Mouse (Mus musculus): Measurements from ENCODE around the gene Egf. TPM values are rescaled to one million over a fixed set of nuclear protein-coding genes. Genes with fewer than 3 reads are reported as not detected.
"Not testable (repeated sequence)": the region's sequence is repeated elsewhere in the genome, so short reads cannot be mapped to it uniquely, and the experiment has no call there.

Gene Egf
- 10 to 100 TPM; 21.0 to 24.7 TPM for total RNA-seq (2021)
- long read RNA-seq, experiment 1, full-length matches to known transcripts: 8 of 22 reads
- long read RNA-seq, experiment 1, partial matches to known transcripts: 5 of 22 reads
- long read RNA-seq, experiment 1, other reads (novel, unspliced or antisense): 9 of 22 reads
- long read RNA-seq, experiment 2, full-length matches to known transcripts: 7 of 16 reads
- long read RNA-seq, experiment 2, partial matches to known transcripts: 3 of 16 reads
- long read RNA-seq, experiment 2, other reads (novel, unspliced or antisense): 6 of 16 reads

DNA sequence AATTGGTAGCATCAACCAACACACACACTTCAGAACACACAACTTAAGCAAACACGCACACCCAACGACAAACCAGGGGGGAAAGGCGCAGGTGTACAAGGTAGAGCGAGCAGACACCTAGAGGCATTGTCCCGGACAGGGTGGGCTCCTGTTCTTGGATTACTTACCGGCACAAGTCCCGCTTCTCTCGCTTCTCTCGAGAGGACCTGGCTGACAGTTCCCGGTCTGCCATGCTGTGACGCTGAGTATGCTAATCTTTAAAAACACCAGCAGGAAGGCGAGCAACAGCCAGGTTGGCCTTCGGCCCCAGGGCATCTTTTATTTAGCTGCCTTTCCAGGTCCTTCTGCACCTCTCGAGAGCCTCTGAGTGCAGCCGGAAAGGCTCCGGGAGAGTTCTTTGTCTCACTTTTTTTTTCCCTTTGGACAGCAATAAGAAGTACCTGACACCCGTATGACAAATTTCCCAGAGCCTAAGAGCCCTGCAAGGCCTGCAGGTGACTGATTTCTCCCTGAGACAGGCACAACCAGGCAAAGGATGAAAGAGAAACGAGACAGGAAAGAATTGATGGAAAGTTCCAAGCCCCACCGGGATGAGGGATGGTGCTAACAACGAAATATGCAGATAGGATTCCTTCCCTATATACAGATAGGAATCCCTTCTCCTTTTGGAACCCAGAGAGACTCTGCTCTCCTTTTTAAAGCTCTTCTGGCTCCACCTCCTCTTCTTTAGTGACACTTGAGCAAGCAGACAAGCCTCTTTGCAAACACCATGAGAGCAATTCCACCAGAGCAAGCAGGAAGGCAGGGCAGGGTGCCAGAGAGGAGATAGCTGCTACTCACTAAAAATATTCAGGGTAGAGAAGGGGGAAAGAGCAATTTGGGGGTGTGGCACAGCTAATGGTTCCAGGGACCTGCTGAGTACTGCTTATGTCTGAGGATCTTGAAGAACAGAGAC is at the start of gene Egf:
TSS of gene Egf (minus strand) at position 667 of the 955 bp plus-strand sequence.
- peak; percentile 35 for DNase-seq
- intact Hi-C loops (cut with DNase I; ENCODE audit: low total_unique reads): no loop called here

DNA sequence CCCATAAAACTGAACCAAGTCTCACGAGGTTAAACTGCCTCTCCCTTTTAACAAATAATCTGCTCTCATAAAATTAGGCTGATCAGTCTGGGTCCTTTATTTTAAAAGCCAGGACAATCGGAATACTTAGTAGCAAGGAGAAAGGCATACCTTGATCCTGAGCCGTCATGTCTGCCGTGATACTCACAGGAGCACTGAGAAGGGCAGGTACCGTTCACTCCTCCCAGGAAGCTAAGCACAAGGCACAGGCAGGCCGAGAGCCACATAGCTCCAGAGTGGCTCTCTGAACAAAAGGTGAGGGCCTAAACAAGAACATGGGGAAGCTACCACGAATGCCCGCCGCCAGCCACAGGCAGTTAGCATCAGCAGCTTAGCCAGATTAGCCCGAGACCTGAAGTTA is 48.6 kb upstream of the Egf start, which contains the start of gene Lrit3:
TSS of gene Lrit3 (minus strand) at position 266 of the 400 bp plus-strand sequence.
- DNase-seq: no peak
- intact Hi-C loops (cut with DNase I; ENCODE audit: low total_unique reads): no loop called here

DNA sequence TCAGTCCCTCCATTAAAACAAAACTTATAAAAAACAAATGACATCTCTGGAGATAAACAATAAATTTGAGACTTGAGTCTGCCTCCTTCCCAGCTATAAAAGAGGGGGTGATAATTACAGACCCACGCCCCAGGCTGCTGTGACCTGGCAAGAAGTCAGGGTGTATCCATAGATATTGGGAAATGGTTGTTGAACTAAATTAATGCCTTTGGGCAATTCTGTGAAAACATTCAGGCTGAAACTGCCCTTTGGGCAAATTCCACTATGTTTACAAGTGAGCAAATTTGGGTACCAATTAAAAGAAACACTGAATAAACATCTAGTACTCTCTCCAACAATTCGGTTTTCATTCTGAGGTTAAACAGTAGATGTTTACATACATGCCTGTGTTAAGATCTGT is 43.9 kb upstream of the Egf start:
- intact Hi-C loops (cut with DNase I; ENCODE audit: low total_unique reads): no loop called here
- no peak for DNase-seq

DNA sequence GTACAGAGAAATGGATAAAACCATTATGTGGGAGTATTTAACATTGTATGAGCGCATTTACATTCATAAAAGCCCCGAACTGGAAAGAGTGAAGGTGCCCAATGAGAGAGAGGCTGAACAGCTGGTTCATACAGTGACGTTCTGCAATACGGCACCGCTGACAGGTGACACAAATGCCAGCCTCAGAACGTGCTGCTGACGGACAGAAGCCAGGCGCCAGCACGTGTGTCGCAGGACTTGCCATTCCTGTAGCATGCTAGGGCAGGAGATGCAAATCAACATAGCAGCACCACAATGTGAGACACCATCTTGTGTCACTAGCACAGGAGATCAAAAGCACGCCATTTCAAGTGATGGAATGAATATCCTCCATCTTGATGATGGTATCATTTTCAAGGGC is 43.4 kb upstream of the Egf start:
- intact Hi-C loops (cut with DNase I; ENCODE audit: low total_unique reads): no loop called here

DNA sequence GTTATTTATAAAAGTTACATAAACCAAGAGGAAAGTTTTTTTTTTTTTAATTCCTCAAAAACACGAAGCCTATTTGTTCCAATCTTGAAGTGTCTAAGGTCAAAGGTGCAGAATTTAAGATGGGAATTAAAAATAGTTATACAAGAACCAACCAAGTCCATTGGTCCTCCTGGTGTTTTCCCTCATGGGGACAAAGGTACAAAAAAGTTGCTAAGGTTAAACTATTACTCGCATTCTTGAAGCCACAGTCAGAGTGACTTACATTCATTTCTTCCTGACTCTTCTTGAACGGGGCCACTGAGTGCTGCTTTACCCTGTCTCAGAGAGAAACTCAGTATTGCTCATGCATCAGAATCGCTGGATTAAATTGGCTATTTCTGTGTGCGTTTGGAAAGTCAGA is 42.2 kb upstream of the Egf start:
- DNase-seq: no peak
- intact Hi-C loops (cut with DNase I; ENCODE audit: low total_unique reads): no loop called here

More for the DNA sequence above, 43.4 kb upstream of the Egf start:
- DNase-seq: no peak

DNA sequence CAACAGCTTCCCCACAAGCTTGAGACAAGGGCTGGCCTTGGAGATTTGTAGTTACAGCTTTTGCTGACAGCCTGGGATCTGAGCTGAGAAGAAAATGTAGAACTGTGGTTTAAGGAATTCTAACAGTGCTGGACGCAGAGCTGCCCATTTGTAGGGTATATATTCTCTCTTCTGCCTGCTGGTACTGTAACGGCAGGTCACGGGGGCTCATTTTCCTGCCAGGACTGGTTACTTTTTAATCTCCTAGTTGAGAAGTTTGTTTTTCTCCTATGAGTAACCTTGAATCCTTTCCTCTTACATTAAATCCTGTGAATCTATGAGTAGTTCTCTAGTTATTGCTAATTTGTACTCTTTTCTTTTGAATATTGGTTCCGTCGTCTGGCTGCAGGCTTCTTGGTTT is 38.7 kb upstream of the Egf start:
- intact Hi-C loops (cut with DNase I; ENCODE audit: low total_unique reads): no loop called here
- no peak for DNase-seq

DNA sequence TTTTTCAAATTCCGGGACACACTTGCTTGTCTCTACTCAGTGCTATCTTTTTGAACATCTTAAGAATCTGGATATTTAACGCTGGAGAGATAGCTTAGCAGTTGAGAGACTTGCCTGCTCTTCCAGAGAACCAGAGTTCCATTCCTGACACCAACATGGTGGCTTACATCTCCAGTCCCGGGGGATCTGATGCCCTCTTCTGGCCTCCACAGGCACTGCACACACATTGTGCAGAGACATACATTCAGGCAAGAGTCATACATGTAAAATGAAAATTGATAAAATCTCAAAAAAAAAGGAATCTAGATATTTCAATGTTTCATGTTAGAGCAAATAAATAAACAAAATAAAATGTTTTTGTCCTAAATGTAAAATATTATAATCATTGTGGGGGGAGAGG is 27.6 kb upstream of the Egf start:
- no peak for DNase-seq
- intact Hi-C loops (cut with DNase I; ENCODE audit: low total_unique reads): no loop called here

DNA sequence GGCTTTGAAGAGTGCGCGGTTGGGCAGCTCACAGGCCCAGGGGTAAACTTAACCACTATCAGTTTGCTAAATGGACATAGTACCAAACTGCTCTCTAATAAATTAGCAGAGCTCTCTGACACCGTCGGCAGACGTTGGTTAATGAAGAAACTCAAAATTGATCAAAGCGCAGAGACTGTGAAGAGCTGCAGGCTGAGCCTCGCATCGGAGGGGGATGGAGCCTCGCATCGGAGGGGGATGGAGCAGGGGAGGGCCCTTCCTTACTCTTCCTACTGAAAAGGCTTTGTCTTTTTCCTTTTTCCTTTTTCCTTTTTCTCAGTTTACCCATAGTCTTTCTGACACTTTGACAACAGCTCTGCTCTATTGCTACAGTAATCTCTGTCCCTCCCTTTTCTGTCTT is 26.3 kb upstream of the Egf start:
- intact Hi-C loops (cut with DNase I; ENCODE audit: low total_unique reads): no loop called here
- no peak for DNase-seq

DNA sequence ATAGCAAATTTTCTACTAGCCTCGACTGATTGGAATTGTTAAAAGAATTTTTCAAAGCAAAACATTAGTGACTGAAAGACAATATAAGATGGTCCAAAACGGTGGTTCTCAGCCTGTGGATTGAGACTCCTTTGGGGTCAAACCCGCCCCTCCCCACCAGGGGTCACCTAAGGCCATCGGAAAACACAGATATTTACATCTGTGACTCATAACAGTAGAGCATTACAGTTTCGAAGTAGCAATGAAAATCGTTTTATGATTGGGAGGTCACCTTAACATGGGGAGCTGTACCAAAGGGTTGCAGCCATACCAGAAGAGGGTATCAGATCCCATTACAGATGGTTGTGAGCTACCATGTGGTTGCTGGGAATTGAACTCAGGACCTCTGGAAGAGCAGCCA is 16.1 kb upstream of the Egf start:
- intact Hi-C loops (cut with DNase I; ENCODE audit: low total_unique reads): no loop called here
- DNase-seq: no peak

DNA sequence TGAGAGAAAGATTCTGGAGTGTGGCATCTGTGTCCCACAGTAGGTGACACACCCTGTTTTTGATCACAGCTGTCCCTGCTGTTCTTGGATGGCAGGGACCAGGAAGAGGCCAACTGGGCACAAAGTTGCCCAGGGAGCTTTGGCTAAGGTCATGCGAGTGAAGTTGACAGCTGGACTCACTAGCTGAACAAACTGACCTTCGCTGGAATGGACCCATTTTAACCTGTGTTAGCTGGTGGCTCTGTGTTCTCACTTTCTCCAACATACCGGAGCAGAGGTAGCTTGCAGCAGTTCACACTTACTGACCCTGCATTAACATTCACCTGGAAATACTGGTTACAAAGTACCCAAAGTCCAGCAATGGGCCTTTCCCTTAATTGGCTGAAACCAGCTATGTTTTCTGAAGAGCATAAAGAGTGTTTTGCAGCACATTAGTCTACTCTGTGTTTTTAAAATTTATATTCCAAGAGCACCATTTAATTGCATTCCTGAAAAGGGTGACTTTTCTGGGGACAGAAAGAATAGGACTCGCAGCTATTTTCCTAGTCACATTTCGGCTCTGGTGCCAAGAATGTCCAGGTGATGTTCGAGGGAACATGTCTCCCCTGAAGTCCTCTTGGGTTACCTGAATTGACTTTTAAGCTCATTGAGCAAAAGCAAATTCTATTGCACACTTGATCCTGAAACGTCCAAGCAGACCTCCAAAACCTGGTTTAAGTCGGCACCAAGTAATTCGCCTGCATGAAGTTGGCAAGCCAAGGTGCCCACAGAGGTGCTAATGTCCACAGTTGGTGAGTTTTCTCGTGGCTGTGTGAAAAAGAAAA is 12.1 kb upstream of the Egf start:
- intact Hi-C loops (cut with DNase I; ENCODE audit: low total_unique reads): no loop called here
- DNase-seq: peak; percentile 39

DNA sequence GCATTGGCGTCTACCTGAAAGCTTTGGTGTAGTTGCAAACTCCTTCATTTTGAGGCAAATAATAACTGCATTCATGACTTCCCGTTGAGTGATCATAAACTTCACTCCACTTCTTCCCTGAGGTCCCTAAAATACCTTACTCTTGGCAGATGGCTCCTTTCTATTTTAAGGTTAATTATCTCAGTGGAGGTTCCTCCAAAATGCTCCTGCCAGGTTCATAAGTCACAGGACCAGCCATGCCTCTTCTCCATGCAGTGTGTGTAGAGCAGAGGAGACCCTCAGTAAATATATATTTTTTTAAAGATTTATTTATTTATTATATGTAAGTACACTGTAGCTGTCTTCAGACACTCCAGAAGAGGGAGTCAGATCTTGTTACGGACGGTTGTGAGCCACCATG is 11.0 kb upstream of the Egf start:
- intact Hi-C loops (cut with DNase I; ENCODE audit: low total_unique reads): no loop called here
- no peak for DNase-seq

DNA sequence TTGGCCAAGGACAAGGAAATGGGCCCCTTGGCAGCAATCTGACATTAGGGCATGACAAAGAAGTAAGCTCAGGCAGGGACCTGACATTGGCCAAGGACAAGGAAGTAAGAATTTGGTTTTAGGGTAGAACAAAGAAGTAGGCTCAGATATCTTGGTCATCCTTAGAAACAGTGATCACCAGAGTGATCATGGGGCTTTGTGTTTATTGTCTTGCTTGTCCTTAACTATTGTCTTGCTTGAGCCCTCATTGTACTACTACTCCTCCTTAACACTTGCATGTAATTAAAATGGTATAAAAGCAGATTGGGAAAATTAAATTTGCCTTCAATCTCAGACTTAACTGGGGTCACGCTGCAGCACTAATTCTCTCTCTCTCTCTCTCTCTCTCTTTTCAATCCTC is 2.5 kb upstream of the Egf start:
- DNase-seq; intact Hi-C loops (cut with DNase I; ENCODE audit: low total_unique reads): not testable (repeated sequence)

DNA sequence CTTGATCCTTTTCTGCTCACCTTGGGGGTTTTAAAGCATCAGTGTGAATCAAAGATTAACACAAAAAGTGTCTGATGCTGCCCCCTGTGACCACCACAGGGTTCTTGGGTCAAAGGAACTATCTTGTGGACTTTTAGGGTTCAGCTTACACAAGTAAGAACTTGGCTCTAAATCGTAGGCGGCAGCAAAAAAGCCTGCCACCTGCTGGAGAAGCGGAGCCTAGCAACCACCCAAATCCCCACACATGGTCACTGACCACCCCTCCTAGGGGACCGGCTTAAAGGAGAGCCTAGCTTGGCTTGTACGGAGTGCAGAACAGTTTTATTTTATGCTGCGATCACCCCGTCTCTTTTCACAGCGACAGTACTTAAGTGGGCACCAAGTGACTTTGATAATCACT is 10.3 kb downstream of the Egf start:
- peak; percentile 27 for DNase-seq
- intact Hi-C loops (cut with DNase I; ENCODE audit: low total_unique reads): no loop called here

DNA sequence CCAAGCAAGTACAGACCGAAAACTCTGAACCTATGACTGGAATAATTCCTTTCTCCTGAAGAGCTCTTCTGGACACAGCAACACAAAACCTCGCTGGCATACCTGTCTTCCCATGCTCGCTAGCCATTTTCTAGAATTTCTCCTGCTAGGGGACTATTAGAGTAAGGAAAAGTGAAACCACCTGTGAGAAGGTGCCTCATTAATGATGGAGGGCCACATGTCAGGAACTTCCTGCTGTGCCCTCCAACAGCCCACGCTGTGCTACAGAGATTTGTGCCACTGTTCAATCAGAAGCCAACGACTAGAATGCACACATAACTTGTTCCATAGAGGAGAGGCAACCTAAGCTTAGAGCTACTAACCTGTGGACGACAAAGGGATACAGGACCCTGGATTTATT is 12.3 kb downstream of the Egf start:
- no peak for DNase-seq
- intact Hi-C loops (cut with DNase I; ENCODE audit: low total_unique reads): no loop called here

DNA sequence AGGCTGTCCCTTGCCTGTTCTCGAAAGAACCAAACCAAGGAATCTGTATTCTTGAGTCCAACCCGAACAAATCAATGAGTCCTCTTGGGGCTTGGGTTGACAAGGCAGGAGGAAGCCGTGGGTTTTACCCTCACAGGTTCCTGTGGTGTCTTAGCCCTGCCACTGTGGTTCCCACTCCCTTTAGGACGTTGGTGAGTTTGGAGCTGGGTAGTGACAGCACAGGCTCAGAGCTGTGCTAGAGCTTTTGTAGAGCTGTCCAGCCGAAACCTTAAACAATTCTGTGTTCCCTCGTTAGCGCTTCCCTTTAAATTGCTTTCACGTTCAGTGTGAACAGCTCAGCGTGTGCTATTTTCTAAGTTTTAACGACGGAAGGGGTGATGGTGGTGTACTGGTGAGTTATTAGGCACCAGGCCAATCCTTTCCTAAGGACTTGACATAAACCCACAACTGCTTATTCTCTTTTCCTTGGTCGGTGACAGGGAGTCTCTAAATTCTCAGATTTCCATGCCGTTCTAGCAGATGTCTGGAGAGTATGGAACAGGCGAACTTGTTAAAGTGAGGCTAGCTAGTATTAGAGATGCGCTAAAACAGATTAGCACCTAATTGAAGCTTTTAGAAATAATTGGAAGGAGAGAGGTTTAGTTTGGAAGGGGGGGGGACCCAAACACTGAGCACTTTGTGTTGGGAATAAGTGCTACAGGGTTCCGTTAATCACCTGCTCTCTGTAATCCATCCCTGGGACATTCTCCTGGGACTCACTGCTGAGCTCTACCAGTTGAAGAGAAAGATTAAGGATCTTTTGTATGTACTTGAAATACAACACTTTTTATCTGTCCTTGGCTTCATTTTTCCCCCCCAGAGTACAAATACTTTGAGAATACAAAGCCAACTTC is 16.6 kb downstream of the Egf start:
- intact Hi-C loops (cut with DNase I; ENCODE audit: low total_unique reads): no loop called here
- no peak for DNase-seq

DNA sequence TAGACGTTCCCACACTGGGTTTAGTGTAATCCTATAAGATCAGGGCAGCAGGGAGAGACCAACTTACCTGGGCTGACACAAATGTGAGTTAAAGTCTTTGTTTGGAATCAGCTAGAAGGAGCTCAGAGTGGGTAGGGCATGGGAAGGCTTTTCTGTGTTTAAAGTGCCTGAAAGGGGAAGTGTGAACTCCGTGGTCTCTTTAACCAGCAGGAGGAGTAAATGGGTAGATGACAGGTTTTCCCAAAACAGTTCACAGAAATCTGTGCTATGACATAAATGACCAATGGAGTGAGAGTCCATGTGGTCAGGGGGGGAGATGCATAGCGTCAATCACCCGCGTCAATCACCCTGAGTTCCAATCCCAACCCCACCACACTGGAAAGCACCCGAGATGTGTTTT is 23.5 kb downstream of the Egf start:
- DNase-seq: no peak
- intact Hi-C loops (cut with DNase I; ENCODE audit: low total_unique reads): no loop called here

DNA sequence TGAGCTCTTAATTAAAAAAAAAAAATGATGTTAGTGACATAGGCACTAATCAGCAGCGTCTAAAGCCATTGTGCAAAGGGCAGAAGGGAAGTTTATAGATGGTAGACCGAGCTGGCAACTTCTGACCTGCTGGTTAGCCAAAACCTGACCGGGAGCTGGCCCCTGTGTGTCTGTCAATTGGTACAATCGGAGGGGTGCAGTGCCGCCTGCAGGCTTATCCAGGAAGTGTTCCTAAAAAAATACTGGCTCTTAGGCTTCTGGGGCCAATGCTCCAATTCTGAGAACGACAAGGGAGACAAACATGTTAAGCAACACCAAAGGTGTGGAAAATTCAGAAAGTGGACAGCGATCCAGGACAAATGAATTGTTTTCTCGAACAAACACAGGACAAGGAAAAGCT is 24.7 kb downstream of the Egf start:
- intact Hi-C loops (cut with DNase I; ENCODE audit: low total_unique reads): no loop called here
- DNase-seq: no peak

DNA sequence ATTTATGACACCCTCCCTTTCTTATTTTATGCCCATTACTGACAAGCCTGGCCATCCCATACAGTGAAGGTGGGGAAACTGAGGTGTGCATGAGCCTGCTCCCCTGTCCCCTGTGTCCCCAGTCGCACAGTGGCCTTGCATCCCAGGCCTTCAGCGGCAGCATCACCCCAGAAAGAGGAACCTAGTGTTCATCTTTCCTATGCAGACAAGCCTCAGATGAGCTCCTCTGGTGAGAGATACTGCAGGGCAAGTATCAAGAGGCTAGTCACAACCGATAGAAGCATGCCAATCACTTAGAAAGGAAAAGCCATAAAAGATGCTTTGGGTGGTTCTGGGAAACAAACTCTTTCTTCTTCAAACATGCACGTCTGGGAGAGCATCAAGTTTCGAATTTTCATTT is 25.2 kb downstream of the Egf start:
- DNase-seq: no peak
- intact Hi-C loops (cut with DNase I; ENCODE audit: low total_unique reads): no loop called here

DNA sequence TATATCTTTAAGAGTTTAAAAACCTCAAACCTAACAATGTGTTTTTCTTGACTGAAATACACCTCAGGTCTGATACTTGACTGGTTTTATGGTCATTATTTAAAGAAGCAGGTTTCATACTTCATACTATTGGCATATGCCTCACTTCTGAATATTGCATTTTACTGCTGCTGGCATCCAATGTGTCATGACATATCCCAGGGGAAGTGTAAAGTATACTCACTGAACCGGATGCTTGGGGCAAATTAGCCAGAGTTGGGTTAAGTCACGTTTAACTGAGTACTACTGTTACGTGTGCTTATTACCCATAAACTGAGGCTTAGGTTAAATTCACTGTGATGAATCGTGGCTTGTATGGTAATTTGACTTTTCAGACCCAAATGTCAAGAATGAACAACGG is 29.5 kb downstream of the Egf start:
- no peak for DNase-seq
- intact Hi-C loops (cut with DNase I; ENCODE audit: low total_unique reads): no loop called here
